ENCODE assay signal across 31 mouse cellular contexts in genomic region chr7:4207126-4207525, GRCm38 (mm10). TPM values are rescaled to one million over a fixed set of nuclear protein-coding genes. Genes with fewer than 3 reads are reported as not detected.
"Had no signal": no experiment of that assay in that cellular context is flagged by ENCODE, and none has a peak within 500 bp of the region (broad histone marks: within the 10 kb centered on the region; RNA-seq: fewer than 3 reads in every experiment).

No protein-coding gene starts in this region.

- H3K36me3 ChIP-seq: heart, embryonic 10.5 days; heart, embryonic 12.5 days; hindbrain, embryonic 10.5 days; hindbrain, embryonic 12.5 days; intestine, embryonic 15.5 days; limb, embryonic 10.5 days; limb, embryonic 12.5 days had no signal

- H3K9ac ChIP-seq: forebrain, postnatal 0 days; heart, embryonic 12.5 days; hindbrain, embryonic 12.5 days; hindbrain, embryonic 14.5 days; intestine, embryonic 15.5 days; limb, embryonic 12.5 days had no signal

- H3K4me3 ChIP-seq: gastrocnemius, adult 2 months; heart, embryonic 10.5 days; heart, embryonic 12.5 days; hindbrain, embryonic 10.5 days; hindbrain, embryonic 12.5 days; intestine, embryonic 15.5 days; layer of hippocampus, adult 2 months; left cerebral cortex, adult 2 months; limb, embryonic 10.5 days; limb, embryonic 12.5 days had no signal

- H3K4me1 ChIP-seq: heart, embryonic 10.5 days; heart, embryonic 12.5 days; hindbrain, embryonic 10.5 days; hindbrain, embryonic 12.5 days; intestine, embryonic 15.5 days; limb, embryonic 10.5 days; limb, embryonic 12.5 days had no signal

- H3K27ac ChIP-seq: gastrocnemius, adult 2 months; heart, embryonic 10.5 days; hindbrain, embryonic 10.5 days; hindbrain, embryonic 12.5 days; hindbrain, embryonic 14.5 days; intestine, embryonic 15.5 days; layer of hippocampus, adult 2 months; left cerebral cortex, adult 2 months; limb, embryonic 10.5 days; limb, embryonic 12.5 days had no signal

- H3K9me3 ChIP-seq: heart, embryonic 10.5 days; intestine, embryonic 15.5 days; limb, embryonic 10.5 days had no signal

- DNase-seq: forebrain, postnatal 0 days; gastrocnemius, adult 2 months; gastrocnemius, postnatal 14 days; gastrocnemius, postnatal 36 days; heart, adult 18-20 months; heart, postnatal 10 days; heart, postnatal 4 days; kidney, adult 18-20 months; kidney, adult 8-10 months; kidney, postnatal 10 days; kidney, postnatal 25 days; kidney, postnatal 4 days had no signal

- H3K4me2 ChIP-seq: heart, embryonic 12.5 days; hindbrain, embryonic 12.5 days; hindbrain, embryonic 14.5 days; intestine, embryonic 15.5 days; limb, embryonic 12.5 days had no signal

- ATAC-seq: forebrain, postnatal 0 days; hindbrain, embryonic 16.5 days; inflammation-experienced regulatory T-cells, adult 6 months; intestine, embryonic 15.5 days; intestine, postnatal 0 days had no signal

- H3K27me3 ChIP-seq: heart, embryonic 12.5 days; hindbrain, embryonic 12.5 days; intestine, embryonic 15.5 days; limb, embryonic 12.5 days had no signal

RNA-seq across cellular contexts. Expression of gene Lilra5, which starts 30.4 kb away (rescaled TPM):
- total RNA-seq: gastrocnemius, postnatal 36 days; layer of hippocampus, adult 2 months; layer of hippocampus, postnatal 10 days; layer of hippocampus, postnatal 25 days; left cerebral cortex, adult 2 months; left cerebral cortex, postnatal 14 days; left cerebral cortex, postnatal 36 days had no signal
- polyA plus RNA-seq: forebrain, postnatal 0 days; heart, embryonic 10.5 days; hindbrain, embryonic 10.5 days; hindbrain, embryonic 12.5 days; inflammation-experienced regulatory T-cells, adult 6 months; kidney, embryonic 14.5 days; kidney, embryonic 16.5 days; limb, embryonic 10.5 days; limb, embryonic 12.5 days had no signal

RNA-seq across cellular contexts. Expression of gene Cdc42ep5, which starts 42.5 kb away (rescaled TPM):
- polyA plus RNA-seq: inflammation-experienced regulatory T-cells, adult 6 months had no signal
